Mouse (Mus musculus) midbrain, embryonic 15.5 days (tissue): ENCODE measurements around the gene Foxb1. TPM values are rescaled to one million over a fixed set of nuclear protein-coding genes. Genes with fewer than 3 reads are reported as not detected.
A peak's percentile ranks its signal among the peaks of the same experiment; 100 is the strongest.

Experiments used
- ATAC-seq: fragments of 200-750 bp; cut with Nextera tagmentation; replicated peaks from 2 replicates; pipeline ENCODE4 v1.8.0; 2017; ENCODE audit warnings: moderate TSS enrichment
- H3K27ac ChIP-seq: fragments of 300-500 bp; sonication (generic); 2 replicates; pipeline ENCODE4 v1.5.1; 2015; ENCODE audit warnings: mild to moderate bottlenecking, inconsistent platforms
- H3K27me3 ChIP-seq: fragments of 300-500 bp; sonication (generic); replicated peaks from 2 replicates; pipeline ENCODE4 v1.6.1; 2015; ENCODE audit warnings: inconsistent platforms
- H3K36me3 ChIP-seq: fragments of 300-500 bp; sonication (generic); replicated peaks from 2 replicates; pipeline ENCODE4 v1.6.1; 2015; ENCODE audit warnings: inconsistent platforms
- H3K4me1 ChIP-seq: fragments of 300-500 bp; sonication (generic); 2 replicates; pipeline ENCODE4 v1.6.1; 2015; ENCODE audit warnings: inconsistent platforms
- H3K4me2 ChIP-seq: fragments of 300-500 bp; sonication (generic); 2 replicates; pipeline ENCODE4 v1.6.1; 2015; ENCODE audit warnings: inconsistent platforms, mild to moderate bottlenecking, moderate library complexity
- H3K4me3 ChIP-seq: fragments of 300-500 bp; sonication (generic); 2 replicates; pipeline ENCODE4 v1.5.1; 2015; ENCODE audit warnings: mild to moderate bottlenecking, inconsistent platforms
- H3K9ac ChIP-seq: fragments of 300-500 bp; sonication (generic); 2 replicates; pipeline ENCODE4 v1.6.1; 2015; ENCODE audit warnings: mild to moderate bottlenecking, inconsistent platforms
- H3K9me3 ChIP-seq: fragments of 300-500 bp; sonication (generic); 2 replicates; pipeline ENCODE4 v1.6.1; 2016; ENCODE audit warnings: inconsistent platforms
- WGBS: fragments of 180-500 bp; shearing (Covaris S2); methylation state at CpG from one replicate; pipeline ENCODE4 v1.1.7; 2015; ENCODE audit warnings: mixed read lengths; 5-methylcytosine and 5-hydroxymethylcytosine counted together
- polyA plus RNA-seq: library from polyadenylated mRNA; unstranded; fragments of >200 nt; fragmentation: Nextera tagmentation; extraction: Ambion mirVana; gene quantifications from 2 replicates; pipeline ENCODE4 v1.2.1, GENCODE M21; 2015

The Foxb1 gene
- polyA plus RNA-seq, 1 experiment from 2014 or later: 20.7 TPM

DNA sequence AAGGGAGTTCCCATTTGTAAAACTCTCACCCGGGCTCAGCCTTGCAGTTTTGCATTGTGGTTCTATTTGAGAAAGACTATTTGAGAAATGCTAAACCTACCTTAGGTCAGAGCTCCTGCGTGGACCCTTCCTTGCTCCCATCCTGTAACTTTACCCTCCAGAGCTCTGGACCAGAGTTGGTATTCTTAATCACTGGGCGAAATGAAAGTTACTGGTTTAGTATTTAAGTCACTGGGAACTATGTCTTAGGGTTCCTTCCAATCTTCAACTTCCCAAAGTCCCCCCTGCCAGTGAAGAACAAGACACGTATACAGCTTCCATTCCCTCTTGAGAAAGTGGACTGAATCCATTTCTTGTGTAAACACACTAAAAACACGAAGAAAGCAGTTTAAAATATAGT lies 5.6 kb downstream of the Foxb1 start:
- Histone ChIP-seq H3K36me3 (no peaks in the 10 kb centered on the region), H3K9ac (no peak overlapping the region), H3K4me3 (no peak overlapping the region), H3K4me1 (peaks cover 22% of the 10 kb centered on the region), H3K27ac (no peak overlapping the region), H3K27me3 (peaks cover 40% of the 10 kb centered on the region), H3K4me2 (peak overlapping the region; percentile 17; the same call in 1 of the 2 replicates), H3K9me3 (no peaks in the 10 kb centered on the region)
- ATAC-seq: no peak
- WGBS: 11% methylated on average over 5 of the region's 5 CpGs

DNA sequence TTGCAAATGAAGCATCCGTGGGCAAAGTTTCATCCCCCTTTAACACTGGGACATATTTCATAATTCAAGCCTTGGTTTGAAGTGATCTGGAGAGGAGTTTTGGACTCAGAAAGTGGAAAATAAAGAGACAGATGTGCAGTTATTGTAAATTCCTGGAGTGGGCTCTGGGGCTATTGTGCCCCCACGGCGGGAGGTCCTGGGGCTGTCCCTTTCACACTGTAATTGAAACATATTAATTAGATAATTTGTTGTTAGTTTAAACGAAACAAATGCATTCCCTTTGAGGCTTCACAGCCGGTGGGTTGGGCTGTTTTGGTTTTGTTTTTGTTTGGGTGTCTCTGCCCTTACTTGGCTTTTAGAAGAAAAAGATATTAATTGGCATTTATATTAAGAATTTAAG lies 6.0 kb downstream of the Foxb1 start:
- peaks cover 18% of the 10 kb centered on the region for H3K4me1 ChIP-seq
- 0 out of 2 replicates have a peak overlapping the region, but pooled peaks have one; percentile 2 for H3K4me2 ChIP-seq
- peaks cover 35% of the 10 kb centered on the region for H3K27me3 ChIP-seq
- no peak for ATAC-seq
- H3K9ac ChIP-seq: no peak overlapping the region
- no peak overlapping the region for H3K27ac ChIP-seq
- under 1% methylated on average over 5 of the region's 5 CpGs for WGBS
- H3K36me3 ChIP-seq: no peaks in the 10 kb centered on the region
- no peak overlapping the region for H3K4me3 ChIP-seq
- H3K9me3 ChIP-seq: no peaks in the 10 kb centered on the region

DNA sequence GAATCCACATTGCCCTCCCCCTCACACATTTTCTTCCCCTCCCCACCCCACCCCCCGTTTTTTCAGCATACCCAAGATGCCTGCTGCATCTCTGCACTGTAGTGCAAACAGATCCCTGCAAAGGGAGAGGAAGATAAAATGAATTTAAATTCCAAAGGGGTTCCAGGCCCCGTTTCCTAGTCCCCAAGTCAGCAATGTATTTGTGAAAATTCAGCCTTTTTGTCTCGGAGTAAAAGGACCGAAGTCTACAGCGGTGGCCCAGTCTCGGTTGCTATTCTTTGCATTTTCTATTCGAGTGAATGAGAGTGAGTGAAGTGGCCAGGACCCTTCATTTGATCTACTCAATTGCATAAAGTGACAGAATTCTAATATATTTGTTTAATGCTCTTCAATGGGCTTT lies 6.4 kb downstream of the Foxb1 start:
- Histone ChIP-seq H3K9ac (no peak overlapping the region), H3K4me1 (peaks cover 13% of the 10 kb centered on the region), H3K27ac (no peak overlapping the region), H3K27me3 (peaks cover 31% of the 10 kb centered on the region), H3K4me2 (0 out of 2 replicates have a peak overlapping the region, but pooled peaks have one; percentile 2), H3K4me3 (no peak overlapping the region), H3K9me3 (no peaks in the 10 kb centered on the region), H3K36me3 (no peaks in the 10 kb centered on the region)
- whole genome bisulfite sequencing: 6% methylated on average over 7 of the region's 7 CpGs
- ATAC-seq: no peak

GRCm38 (mm10) chr9:69747971-69748370 lies 12.8 kb downstream of the Foxb1 start:
- H3K27ac ChIP-seq: no peak overlapping the region
- WGBS: 94% methylated on average over 1 of the region's 1 CpGs
- H3K4me1 ChIP-seq: no peaks in the 10 kb centered on the region
- H3K9me3 ChIP-seq: no peaks in the 10 kb centered on the region
- no peak overlapping the region for H3K4me3 ChIP-seq
- H3K27me3 ChIP-seq: no peaks in the 10 kb centered on the region
- H3K4me2 ChIP-seq: no peak overlapping the region
- ATAC-seq: no peak
- H3K36me3 ChIP-seq: no peaks in the 10 kb centered on the region
- no peak overlapping the region for H3K9ac ChIP-seq

DNA sequence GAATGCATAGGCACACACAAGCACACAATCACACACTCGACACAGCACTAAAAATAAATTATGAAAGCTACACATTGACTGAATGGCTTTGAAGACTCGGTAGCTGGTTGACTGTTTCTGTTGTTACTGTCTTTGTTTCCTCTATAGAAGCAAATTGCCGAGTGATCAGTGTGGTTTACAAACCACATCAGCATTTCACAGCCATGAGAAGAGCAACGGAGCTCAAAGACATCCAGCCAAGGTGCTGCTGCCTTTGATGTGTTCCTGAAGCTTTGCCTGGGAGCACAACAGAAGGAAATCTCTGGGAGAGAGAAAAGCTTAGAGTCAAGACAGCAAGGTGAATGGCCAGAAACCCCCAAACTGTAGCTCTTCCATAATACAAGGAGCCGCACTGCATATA lies 32.0 kb downstream of the Foxb1 start:
- Histone ChIP-seq H3K27ac (no peak overlapping the region), H3K9me3 (0 out of 2 replicates have a peak, but pooled peaks cover 6% of the 10 kb centered on the region), H3K4me2 (no peak overlapping the region), H3K4me3 (no peak overlapping the region), H3K36me3 (no peaks in the 10 kb centered on the region), H3K27me3 (no peaks in the 10 kb centered on the region), H3K4me1 (no peaks in the 10 kb centered on the region), H3K9ac (no peak overlapping the region)
- 68% methylated on average over 5 of the region's 5 CpGs for WGBS
- ATAC-seq: no peak

DNA sequence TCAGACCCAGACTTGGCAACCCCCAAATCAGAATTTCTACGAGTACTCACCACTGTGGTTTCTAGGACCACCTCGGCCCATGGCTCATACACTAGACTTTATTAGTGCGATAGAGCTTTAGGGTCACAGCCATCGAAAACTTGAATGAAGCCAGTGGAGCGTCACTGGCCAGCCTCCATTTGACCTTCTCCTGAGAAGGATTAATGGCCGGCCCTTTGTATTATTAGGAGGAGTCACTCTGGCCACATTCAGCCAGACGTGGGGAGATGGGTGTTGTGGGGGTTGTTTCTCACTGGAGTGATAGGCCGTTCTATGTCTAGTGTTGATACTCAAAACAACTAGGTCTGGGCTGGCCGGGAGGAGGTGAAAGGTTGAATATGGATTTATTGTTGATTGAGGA lies 42.3 kb downstream of the Foxb1 start:
- peaks cover 7% of the 10 kb centered on the region; the same call in 1 of the 2 replicates for H3K4me1 ChIP-seq
- H3K27ac ChIP-seq: no peak overlapping the region
- no peak overlapping the region for H3K9ac ChIP-seq
- H3K27me3 ChIP-seq: no peaks in the 10 kb centered on the region
- H3K36me3 ChIP-seq: no peaks in the 10 kb centered on the region
- no peaks in the 10 kb centered on the region for H3K9me3 ChIP-seq
- H3K4me2 ChIP-seq: no peak overlapping the region
- 39% methylated on average over 9 of the region's 9 CpGs for WGBS
- ATAC-seq: no peak
- H3K4me3 ChIP-seq: no peak overlapping the region

GRCm38 (mm10) chr9:69716364-69716763 lies 44.4 kb downstream of the Foxb1 start:
- Histone ChIP-seq H3K36me3 (no peaks in the 10 kb centered on the region), H3K9me3 (no peaks in the 10 kb centered on the region), H3K27ac (no peak overlapping the region), H3K9ac (no peak overlapping the region), H3K4me2 (no peak overlapping the region), H3K27me3 (0 out of 2 replicates have a peak, but pooled peaks cover 8% of the 10 kb centered on the region), H3K4me1 (peaks cover 7% of the 10 kb centered on the region; the same call in 1 of the 2 replicates), H3K4me3 (no peak overlapping the region)
- 16% methylated on average over 4 of the region's 4 CpGs for WGBS
- no peak for ATAC-seq

DNA sequence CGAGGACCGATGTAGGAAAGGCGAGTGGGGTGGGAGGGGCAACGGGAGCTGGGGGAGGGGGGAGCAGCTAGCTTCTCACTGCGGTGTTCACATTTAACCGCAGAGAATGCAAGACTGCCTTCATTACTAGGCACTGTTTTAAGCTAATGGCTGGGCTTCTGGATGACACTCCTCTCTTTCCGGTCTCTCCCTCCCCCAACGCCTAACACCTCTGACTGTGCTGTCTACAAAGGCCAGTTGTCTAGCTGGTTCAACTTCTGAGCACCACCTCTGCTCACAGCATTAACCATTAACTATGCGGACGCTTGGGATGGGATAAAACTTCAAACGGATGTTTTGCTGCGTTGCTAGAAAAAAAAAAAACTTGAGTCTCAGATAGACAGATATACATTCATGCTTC lies 45.3 kb downstream of the Foxb1 start:
- 7% methylated on average over 12 of the region's 12 CpGs for WGBS
- Histone ChIP-seq H3K27me3 (0 out of 2 replicates have a peak, but pooled peaks cover 8% of the 10 kb centered on the region), H3K4me1 (peaks cover 7% of the 10 kb centered on the region; the same call in 1 of the 2 replicates), H3K9ac (no peak overlapping the region), H3K4me2 (no peak overlapping the region), H3K9me3 (no peaks in the 10 kb centered on the region), H3K27ac (no peak overlapping the region), H3K4me3 (no peak overlapping the region), H3K36me3 (no peaks in the 10 kb centered on the region)
- ATAC-seq: no peak

- no peaks in the 10 kb centered on the region; the same call in 1 of the 2 replicates for H3K9me3 ChIP-seq
- peaks cover 7% of the 10 kb centered on the region; the same call in 1 of the 2 replicates for H3K4me1 ChIP-seq
- H3K36me3 ChIP-seq: no peaks in the 10 kb centered on the region
- H3K27me3 ChIP-seq: 0 out of 2 replicates have a peak, but pooled peaks cover 8% of the 10 kb centered on the region
- H3K27ac ChIP-seq: no peak overlapping the region
- H3K9ac ChIP-seq: no peak overlapping the region
- ATAC-seq: no peak
- WGBS: 9% methylated on average over 7 of the region's 7 CpGs
- peak overlapping the region; percentile 25; the same call in 1 of the 2 replicates for H3K4me2 ChIP-seq
- no peak overlapping the region for H3K4me3 ChIP-seq
These were observed 46.4 kb downstream of the Foxb1 start for GRCm38 (mm10) chr9:69714346-69714745.

DNA sequence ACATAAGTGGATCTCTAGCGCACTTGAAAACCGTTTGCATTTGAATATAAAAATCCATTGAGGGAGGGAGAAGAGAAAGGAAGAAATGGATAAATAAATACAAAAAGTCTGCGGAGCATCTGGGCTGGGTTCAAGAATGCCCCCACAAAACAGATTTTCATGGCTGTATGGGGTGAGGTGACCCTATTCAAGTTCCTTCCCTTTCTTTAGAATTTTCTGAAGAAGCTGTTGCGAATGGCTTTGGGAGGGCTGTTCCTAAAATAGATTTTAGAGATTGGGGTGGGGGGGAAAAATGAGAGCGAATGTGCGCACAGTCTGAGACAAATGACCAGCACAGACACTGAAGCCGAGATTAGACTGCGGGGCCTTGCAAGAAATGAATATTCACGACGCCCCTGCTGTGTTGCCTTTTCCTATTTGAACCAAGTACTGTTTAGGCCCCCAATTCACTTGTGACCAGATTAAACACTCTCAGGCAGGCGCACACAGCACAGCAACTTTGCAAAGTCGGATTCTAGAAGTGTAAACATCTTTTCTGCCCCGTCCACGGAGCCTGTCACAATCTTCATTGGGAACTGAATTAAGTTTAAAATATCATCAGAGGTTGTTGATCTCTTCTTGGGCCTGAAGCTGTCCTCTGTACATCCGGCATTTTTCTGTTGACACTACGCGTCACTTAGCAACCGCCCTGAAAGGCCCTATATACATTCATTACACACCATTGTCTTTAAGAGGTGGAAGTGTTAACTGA lies 47.0 kb downstream of the Foxb1 start:
- 6% methylated on average over 18 of the region's 18 CpGs for WGBS
- Histone ChIP-seq H3K27me3 (0 out of 2 replicates have a peak, but pooled peaks cover 8% of the 10 kb centered on the region), H3K27ac (no peak overlapping the region), H3K9me3 (no peaks in the 10 kb centered on the region; the same call in 1 of the 2 replicates), H3K4me2 (peak overlapping the region; percentile 25; the same call in 1 of the 2 replicates), H3K9ac (no peak overlapping the region), H3K4me1 (peaks cover 7% of the 10 kb centered on the region; the same call in 1 of the 2 replicates), H3K36me3 (no peaks in the 10 kb centered on the region), H3K4me3 (no peak overlapping the region)
- peak; percentile 48; the same call in 1 of the 2 replicates for ATAC-seq

- no peak overlapping the region for H3K4me2 ChIP-seq
- 0 out of 2 replicates have a peak, but pooled peaks cover 8% of the 10 kb centered on the region for H3K27me3 ChIP-seq
- H3K4me3 ChIP-seq: no peak overlapping the region
- no peak overlapping the region for H3K9ac ChIP-seq
- WGBS: 8% methylated on average over 12 of the region's 12 CpGs
- peaks cover 7% of the 10 kb centered on the region; the same call in 1 of the 2 replicates for H3K4me1 ChIP-seq
- H3K9me3 ChIP-seq: no peaks in the 10 kb centered on the region; the same call in 1 of the 2 replicates
- no peaks in the 10 kb centered on the region for H3K36me3 ChIP-seq
- no peak overlapping the region for H3K27ac ChIP-seq
- ATAC-seq: no peak
These were observed 47.8 kb downstream of the Foxb1 start for GRCm38 (mm10) chr9:69712714-69713525.
